Mouse (Mus musculus) embryonic facial prominence, embryonic 14.5 days (tissue): ENCODE measurements at regions not wholly inside any gene's neighbourhood (a gene's known extent, or its start where the extent isn't known, plus 50 kb on each side); places are given as distances from the start of the nearest gene placed in this dataset.

Experiments used
- ATAC-seq: fragments of 200-750 bp; cut with Nextera tagmentation; 2 replicates; pipeline ENCODE4 v1.8.0; 2017; ENCODE audit warnings: low read depth, moderate number of reproducible peaks, moderate TSS enrichment
- DNase-seq: peaks from one replicate; pipeline ENCODE4 v3.0.0-alpha.2; 2015; ENCODE audit warnings: low spot score
- H3K27ac ChIP-seq: fragments of 300-500 bp; sonication (generic); replicated peaks from 2 replicates; pipeline ENCODE4 v1.5.1; 2014; ENCODE audit warnings: low read depth, mild to moderate bottlenecking, low read length, moderate library complexity
- H3K27me3 ChIP-seq: fragments of 300-500 bp; sonication (generic); replicated peaks from 2 replicates; pipeline ENCODE4 v1.6.1; 2014; ENCODE audit warnings: low read length; ENCODE audit not compliant: control insufficient read depth, insufficient read depth
- H3K36me3 ChIP-seq: fragments of 300-500 bp; sonication (generic); 2 replicates; pipeline ENCODE4 v1.6.1; 2014; ENCODE audit warnings: low read length, mixed read lengths; ENCODE audit not compliant: control insufficient read depth, insufficient read depth
- H3K4me1 ChIP-seq: fragments of 300-500 bp; sonication (generic); 2 replicates; pipeline ENCODE4 v1.6.1; 2014; ENCODE audit warnings: antibody characterized with exemption, low read length; ENCODE audit not compliant: control insufficient read depth, insufficient read depth
- H3K4me2 ChIP-seq: fragments of 300-500 bp; sonication (generic); 2 replicates; pipeline ENCODE4 v1.6.1; 2014; ENCODE audit warnings: low read depth, mild to moderate bottlenecking, low read length, moderate library complexity, mixed read lengths
- H3K4me3 ChIP-seq: fragments of 300-500 bp; sonication (generic); 2 replicates; pipeline ENCODE4 v1.5.1; 2014; ENCODE audit warnings: low read depth, mild to moderate bottlenecking, low read length
- H3K9ac ChIP-seq: fragments of 300-500 bp; sonication (generic); 2 replicates; pipeline ENCODE4 v1.6.1; 2014; ENCODE audit warnings: low read depth, mild to moderate bottlenecking, low read length, moderate library complexity, mixed read lengths
- H3K9me3 ChIP-seq: fragments of 300-500 bp; sonication (generic); 2 replicates; pipeline ENCODE4 v1.6.1; 2016; ENCODE audit warnings: low read length; ENCODE audit not compliant: control insufficient read depth
- WGBS: fragments of 180-500 bp; shearing (Covaris S2); extraction: QIAGEN DNeasy Blood & Tissue Kit; methylation state at CpG from one replicate; pipeline ENCODE4 v1.1.7; 2014; 5-methylcytosine and 5-hydroxymethylcytosine counted together

DNA sequence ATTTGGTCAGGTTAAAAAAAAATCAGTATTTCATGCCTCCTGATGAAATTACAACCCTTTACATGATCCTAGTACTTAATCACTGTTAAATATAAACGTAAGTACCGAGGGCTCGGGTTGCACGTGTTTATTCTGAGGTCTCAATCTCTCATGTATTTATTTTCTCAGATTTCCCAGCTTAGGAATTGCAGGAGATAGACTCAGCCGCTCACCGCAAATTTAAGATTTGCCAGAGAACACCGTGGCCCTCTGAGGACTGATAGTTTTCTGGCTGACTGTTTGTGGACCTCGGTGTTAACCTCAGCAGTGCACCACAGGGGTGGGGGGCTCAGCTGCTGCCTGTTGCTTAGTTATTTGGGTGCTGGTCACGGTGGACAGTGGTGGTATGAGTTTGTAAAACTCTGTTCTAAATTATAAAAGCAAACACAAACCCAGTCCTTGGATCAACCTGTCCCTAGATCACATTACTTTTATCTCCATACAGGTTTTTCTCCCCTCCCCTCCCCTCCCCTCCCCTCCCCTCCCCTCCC, 121.6 kb upstream of the Lrig3 start:
- 19% methylated on average over 9 of the region's 9 CpGs for WGBS
- H3K27me3 ChIP-seq: no peaks in the 10 kb centered on the region
- H3K4me2 ChIP-seq: no peak overlapping the region
- H3K4me1 ChIP-seq: peaks cover 20% of the 10 kb centered on the region
- peak; percentile 66; the same call in 1 of the 2 replicates for ATAC-seq
- H3K36me3 ChIP-seq: no peaks in the 10 kb centered on the region
- H3K4me3 ChIP-seq: no peak overlapping the region
- H3K9ac ChIP-seq: no peak overlapping the region
- peak; percentile 85 for DNase-seq
- no peak overlapping the region for H3K27ac ChIP-seq
- no peaks in the 10 kb centered on the region for H3K9me3 ChIP-seq

DNA sequence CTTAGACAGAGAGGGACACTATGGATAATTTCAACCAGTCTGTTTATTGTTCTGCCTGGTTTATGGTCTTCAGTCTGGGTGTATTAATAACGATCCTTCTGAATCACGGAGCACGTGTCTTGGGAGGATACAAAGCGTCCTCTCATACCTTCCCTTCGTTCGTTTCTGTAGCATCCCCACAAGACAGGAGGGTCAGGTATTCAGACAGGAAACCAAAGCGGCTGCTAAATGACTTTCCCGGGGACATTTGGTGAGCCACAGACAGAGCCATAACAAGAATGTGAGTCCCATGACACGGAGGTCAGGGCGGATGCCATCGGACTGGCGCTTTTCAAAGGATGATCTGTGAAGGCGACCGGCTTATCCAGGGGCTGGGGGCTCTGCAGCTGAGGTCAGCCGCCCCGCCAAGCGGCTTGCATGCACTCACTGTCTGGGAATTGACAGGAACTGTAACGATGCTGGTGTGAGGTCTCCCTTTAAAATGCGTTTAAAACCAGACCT, 120.9 kb upstream of the Lrig3 start:
- peak overlapping the region; percentile 19 for H3K4me3 ChIP-seq
- 4% methylated on average over 19 of the region's 19 CpGs for WGBS
- H3K9me3 ChIP-seq: no peaks in the 10 kb centered on the region
- DNase-seq (peak; percentile 55), ATAC-seq (0 out of 2 replicates have a peak, but pooled peaks have one; percentile 61)
- H3K36me3 ChIP-seq: no peaks in the 10 kb centered on the region
- H3K27ac ChIP-seq: no peak overlapping the region; the same call in 1 of the 2 replicates
- H3K4me1 ChIP-seq: peaks cover 20% of the 10 kb centered on the region
- H3K4me2 ChIP-seq: peak overlapping the region; percentile 51
- H3K27me3 ChIP-seq: no peaks in the 10 kb centered on the region
- H3K9ac ChIP-seq: peak overlapping the region; percentile 17; the same call in 1 of the 2 replicates

DNA sequence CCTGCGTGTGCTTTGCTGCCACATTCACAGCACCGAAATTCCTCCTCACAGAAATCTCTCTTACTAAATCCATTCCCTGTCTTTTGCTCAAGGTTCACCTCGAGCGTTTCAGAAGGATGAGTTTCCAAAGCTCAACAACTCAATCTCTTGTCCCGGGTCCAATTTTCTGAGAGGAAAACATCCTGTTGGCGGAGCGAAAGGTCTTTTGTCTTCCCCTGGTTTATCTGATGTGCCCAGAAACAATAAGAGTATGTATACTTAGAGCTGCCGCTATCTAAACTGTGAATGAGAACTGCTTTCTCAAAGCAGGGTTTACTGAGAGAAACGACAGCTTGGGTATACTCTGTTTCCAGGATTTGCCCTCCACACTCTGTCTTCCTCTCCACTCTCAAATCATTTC, 115.6 kb upstream of the Lrig3 start:
- no peaks in the 10 kb centered on the region for H3K9me3 ChIP-seq
- peaks cover 8% of the 10 kb centered on the region for H3K4me1 ChIP-seq
- H3K36me3 ChIP-seq: no peaks in the 10 kb centered on the region
- no peak for ATAC-seq
- H3K27me3 ChIP-seq: no peaks in the 10 kb centered on the region
- DNase-seq: no peak
- H3K4me2 ChIP-seq: no peak overlapping the region
- WGBS: 48% methylated on average over 9 of the region's 9 CpGs
- no peak overlapping the region for H3K27ac ChIP-seq
- no peak overlapping the region for H3K9ac ChIP-seq
- no peak overlapping the region for H3K4me3 ChIP-seq

DNA sequence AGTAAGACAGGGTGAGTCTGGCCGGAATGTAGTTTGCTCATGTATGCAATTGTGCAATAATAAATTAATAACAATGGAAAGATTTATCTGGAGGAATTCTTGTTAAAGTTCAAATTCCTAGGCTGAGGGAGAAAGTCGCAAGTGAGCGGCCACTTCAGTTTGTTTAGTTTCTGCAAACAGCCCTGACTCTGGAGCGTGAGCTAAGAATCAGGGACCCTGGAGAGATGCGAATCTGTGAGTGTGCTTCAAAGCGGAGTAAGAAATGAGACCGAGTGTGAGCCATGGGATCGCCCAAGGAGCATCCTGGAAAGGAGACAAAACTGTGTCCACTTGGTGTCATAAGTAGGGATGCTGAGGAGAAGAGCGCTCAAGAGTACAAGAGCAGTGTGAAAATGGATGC, 104.2 kb upstream of the Lrig3 start:
- H3K4me2 ChIP-seq: no peak overlapping the region
- H3K4me1 ChIP-seq: no peaks in the 10 kb centered on the region
- DNase-seq: no peak
- H3K27me3 ChIP-seq: no peaks in the 10 kb centered on the region
- no peak overlapping the region for H3K4me3 ChIP-seq
- WGBS: 81% methylated on average over 9 of the region's 9 CpGs
- H3K9me3 ChIP-seq: no peaks in the 10 kb centered on the region
- H3K9ac ChIP-seq: no peak overlapping the region
- no peak for ATAC-seq
- H3K27ac ChIP-seq: no peak overlapping the region
- no peaks in the 10 kb centered on the region for H3K36me3 ChIP-seq

DNA sequence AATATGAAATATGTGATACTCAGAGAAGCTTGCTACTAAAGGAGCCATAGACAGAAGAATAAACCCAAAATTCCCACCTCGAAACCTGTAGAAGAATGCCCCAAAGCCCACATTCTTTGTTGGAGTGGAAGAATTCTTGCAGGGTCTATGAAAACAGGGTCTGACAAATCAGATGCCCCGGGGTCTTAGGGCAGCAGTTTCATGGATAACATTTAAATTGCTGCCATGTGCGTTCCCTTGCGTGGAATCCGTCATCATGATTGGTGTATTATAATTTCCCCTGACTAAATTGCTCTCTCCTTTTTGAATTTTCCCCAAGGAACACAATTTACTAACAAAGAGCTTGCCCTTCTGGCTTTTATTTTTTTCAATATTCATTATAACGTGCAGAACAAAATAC, 99.6 kb upstream of the Lrig3 start:
- Histone ChIP-seq H3K27ac (no peak overlapping the region), H3K36me3 (no peaks in the 10 kb centered on the region), H3K9me3 (no peaks in the 10 kb centered on the region), H3K27me3 (no peaks in the 10 kb centered on the region), H3K4me1 (no peaks in the 10 kb centered on the region; the same call in 1 of the 2 replicates), H3K4me3 (no peak overlapping the region), H3K9ac (no peak overlapping the region), H3K4me2 (no peak overlapping the region)
- DNase-seq: no peak
- 35% methylated on average over 6 of the region's 6 CpGs for WGBS
- no peak for ATAC-seq

DNA sequence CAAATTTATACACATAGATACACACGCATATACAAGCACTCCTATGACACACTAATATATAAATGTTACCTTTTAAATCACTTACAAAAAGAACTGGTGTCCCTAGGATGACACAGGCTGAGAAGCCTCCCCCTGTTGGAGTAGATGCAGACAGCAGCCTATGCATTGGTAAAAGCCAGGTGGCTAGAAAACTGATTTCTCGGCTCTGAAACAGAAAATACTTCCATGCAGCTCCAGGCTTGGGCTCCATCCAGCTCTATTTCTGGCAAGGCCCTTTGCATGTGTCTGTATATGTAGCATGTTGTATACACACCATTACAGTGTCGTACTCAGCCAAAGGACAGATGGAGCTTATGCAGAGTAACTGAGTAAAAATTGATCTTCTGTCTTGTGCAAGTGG, 81.4 kb upstream of the Lrig3 start:
- Histone ChIP-seq H3K4me2 (no peak overlapping the region), H3K4me3 (no peak overlapping the region), H3K27ac (no peak overlapping the region), H3K36me3 (no peaks in the 10 kb centered on the region), H3K9ac (no peak overlapping the region), H3K27me3 (no peaks in the 10 kb centered on the region), H3K4me1 (peaks cover 11% of the 10 kb centered on the region; the same call in 1 of the 2 replicates), H3K9me3 (peaks cover 3% of the 10 kb centered on the region; the same call in 1 of the 2 replicates)
- ATAC-seq (no peak), DNase-seq (peak; percentile 57)
- 63% methylated on average over 3 of the region's 3 CpGs for WGBS

DNA sequence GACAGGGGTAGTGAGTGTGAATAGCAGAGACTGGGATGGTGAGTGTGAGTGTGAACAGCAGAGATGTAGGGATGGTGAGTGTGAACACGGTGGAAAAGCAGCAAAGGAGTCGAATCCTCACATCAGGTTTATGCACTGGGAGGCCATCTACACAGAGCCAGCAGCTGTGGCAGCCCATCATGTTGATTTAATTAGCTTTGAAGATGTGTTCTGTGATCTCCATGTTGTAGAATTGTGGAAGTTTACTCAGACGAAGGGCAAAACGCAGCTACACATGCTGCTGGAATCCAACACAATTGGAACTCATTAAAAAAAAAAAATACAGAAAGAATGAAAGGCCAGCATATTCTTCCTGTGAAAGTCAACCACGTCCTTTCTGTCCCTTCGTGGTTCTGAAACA, 80.2 kb upstream of the Lrig3 start:
- no peak overlapping the region for H3K4me2 ChIP-seq
- ATAC-seq: no peak
- peak; percentile 55 for DNase-seq
- H3K9ac ChIP-seq: 0 out of 2 replicates have a peak overlapping the region, but pooled peaks have one; percentile 21
- H3K27me3 ChIP-seq: no peaks in the 10 kb centered on the region
- WGBS: 15% methylated on average over 6 of the region's 6 CpGs
- peaks cover 3% of the 10 kb centered on the region; the same call in 1 of the 2 replicates for H3K9me3 ChIP-seq
- peak overlapping the region; percentile 25 for H3K27ac ChIP-seq
- H3K4me1 ChIP-seq: 0 out of 2 replicates have a peak, but pooled peaks cover 6% of the 10 kb centered on the region
- no peak overlapping the region for H3K4me3 ChIP-seq
- no peaks in the 10 kb centered on the region for H3K36me3 ChIP-seq

DNA sequence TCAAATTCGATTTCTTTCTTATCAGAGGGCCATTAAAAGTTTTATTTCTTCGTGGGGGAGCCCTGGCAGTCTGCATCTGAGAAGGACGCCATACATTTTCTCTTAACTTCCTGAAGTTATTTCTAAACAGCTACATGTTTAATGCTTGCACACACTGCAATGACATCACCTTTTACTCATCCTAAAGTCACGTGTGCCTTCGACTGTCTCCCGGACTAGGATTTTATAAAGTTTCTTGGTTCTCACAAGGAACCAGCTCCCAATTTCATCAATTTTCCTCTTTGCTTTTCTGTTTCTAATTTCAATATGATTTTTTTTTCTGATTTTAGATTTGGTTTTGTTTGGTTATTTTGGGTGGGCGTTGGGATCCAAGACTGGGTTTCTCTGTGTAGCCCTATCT, 73.8 kb upstream of the Lrig3 start:
- no peaks in the 10 kb centered on the region for H3K27me3 ChIP-seq
- no peaks in the 10 kb centered on the region for H3K36me3 ChIP-seq
- DNase-seq (no peak), ATAC-seq (no peak)
- no peak overlapping the region for H3K4me3 ChIP-seq
- H3K9me3 ChIP-seq: peaks cover 3% of the 10 kb centered on the region; the same call in 1 of the 2 replicates
- H3K4me1 ChIP-seq: no peaks in the 10 kb centered on the region
- no peak overlapping the region for H3K4me2 ChIP-seq
- WGBS: 87% methylated on average over 7 of the region's 7 CpGs
- no peak overlapping the region for H3K9ac ChIP-seq
- H3K27ac ChIP-seq: no peak overlapping the region
